Mouse (Mus musculus): ENCODE data around the gene Rims4. TPM values are rescaled to one million over a fixed set of nuclear protein-coding genes. Genes with fewer than 3 reads are reported as not detected.
A peak's percentile ranks its signal among the peaks of the same experiment; 100 is the strongest.

The Rims4 gene
- polyA plus RNA-seq, 1 experiment from 2014 or later: 0.25 TPM

DNA sequence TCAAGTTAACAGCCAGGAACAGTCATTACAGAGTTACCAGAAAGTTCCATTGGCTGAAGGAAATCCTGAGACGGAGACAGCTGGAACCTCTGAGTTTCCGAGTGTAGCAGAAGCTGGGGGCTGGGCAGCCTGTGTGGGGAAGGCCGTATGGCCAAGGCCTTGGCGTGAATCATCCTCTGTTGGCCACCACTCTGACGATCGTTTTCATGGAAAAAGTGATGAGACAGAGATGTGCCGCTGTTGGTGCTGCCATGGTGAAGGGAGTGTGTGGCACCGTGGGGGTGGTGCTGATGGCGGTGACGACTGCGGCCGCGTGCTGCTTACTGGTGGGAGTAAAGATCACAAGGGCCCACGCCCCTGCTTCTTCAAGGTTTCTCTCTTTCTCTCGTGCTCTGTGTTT, 27.7 kb upstream of the Rims4 start:
- TF ChIP-seq CTCF (IDR thresholded peaks at IDR 0.05; ENCODE audit: low read depth): no peak
- Histone ChIP-seq H3K27ac (ENCODE audit: low read depth) (no peak overlapping the region), H3K4me2 (no peak overlapping the region), H3K36me3 (ENCODE audit: insufficient read depth) (no peaks in the 10 kb centered on the region), H3K4me3 (ENCODE audit: low read depth, low read length) (no peak overlapping the region), H3K4me1 (ENCODE audit: insufficient read depth) (no peaks in the 10 kb centered on the region), H3K9me3 (ENCODE audit: low read depth, low read length) (no peaks in the 10 kb centered on the region), H3K9ac (no peak overlapping the region), H3K27me3 (ENCODE audit: insufficient read depth, low read length) (no peaks in the 10 kb centered on the region)
- ATAC-seq (ENCODE audit: insufficient read depth) (no peak), DNase-seq (no peak)
- WGBS: 66% methylated on average over 15 of the region's 15 CpGs

DNA sequence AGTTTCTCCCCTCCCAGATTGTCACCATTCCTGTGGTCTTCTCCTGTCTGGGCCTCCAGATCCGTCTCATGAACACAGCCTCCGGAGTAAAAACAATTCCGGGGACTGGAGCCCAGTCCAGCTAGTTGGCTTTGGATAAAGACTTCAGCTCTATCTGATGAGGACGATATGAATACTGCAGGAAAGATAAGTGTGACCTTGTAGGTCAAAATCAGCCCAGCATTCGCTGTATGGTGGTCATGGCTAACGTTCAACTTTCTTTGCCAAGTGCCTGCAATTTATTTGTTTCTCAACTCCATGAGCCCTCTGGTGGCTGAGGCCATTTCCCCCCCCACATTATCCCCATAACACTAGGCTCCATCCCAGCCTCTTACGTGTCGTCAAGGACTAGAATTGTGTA, 26.0 kb upstream of the Rims4 start:
- Histone ChIP-seq H3K27me3 (ENCODE audit: insufficient read depth, low read length) (no peaks in the 10 kb centered on the region), H3K9me3 (ENCODE audit: low read depth, low read length) (no peaks in the 10 kb centered on the region), H3K9ac (no peak overlapping the region), H3K36me3 (ENCODE audit: insufficient read depth) (no peaks in the 10 kb centered on the region), H3K4me3 (ENCODE audit: low read depth, low read length) (no peak overlapping the region), H3K27ac (ENCODE audit: low read depth) (no peak overlapping the region), H3K4me2 (no peak overlapping the region), H3K4me1 (ENCODE audit: insufficient read depth) (no peaks in the 10 kb centered on the region)
- no peak for ATAC-seq (ENCODE audit: insufficient read depth)
- TF ChIP-seq CTCF (IDR thresholded peaks at IDR 0.05; ENCODE audit: low read depth): peak; percentile 16; the same call in 1 of the 2 replicates
- DNase-seq: peak; percentile 42
- WGBS: 70% methylated on average over 8 of the region's 8 CpGs

DNA sequence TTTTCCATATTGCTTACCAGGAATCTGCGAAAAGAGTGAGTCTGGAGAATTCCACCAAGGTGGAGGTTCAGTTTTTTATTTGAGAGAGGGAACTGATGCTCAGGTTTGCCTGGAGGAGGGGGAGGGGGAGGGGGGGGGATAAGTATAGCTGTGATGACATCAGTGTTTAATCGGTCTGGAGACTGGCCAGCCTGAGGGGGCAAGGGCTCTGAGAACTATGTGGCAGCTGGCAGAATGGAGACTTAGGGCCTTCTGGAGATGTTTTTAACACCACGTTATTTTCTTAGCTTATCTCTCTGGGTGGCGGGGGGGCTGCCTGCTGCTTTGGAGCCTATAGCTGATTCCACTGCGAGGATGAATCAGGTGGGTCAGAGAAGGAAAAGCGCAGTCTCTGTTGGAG, 24.6 kb upstream of the Rims4 start:
- Histone ChIP-seq H3K9me3 (ENCODE audit: low read depth, low read length) (no peaks in the 10 kb centered on the region), H3K4me1 (ENCODE audit: insufficient read depth) (no peaks in the 10 kb centered on the region), H3K36me3 (ENCODE audit: insufficient read depth) (no peaks in the 10 kb centered on the region), H3K4me2 (no peak overlapping the region), H3K27ac (ENCODE audit: low read depth) (no peak overlapping the region), H3K27me3 (ENCODE audit: insufficient read depth, low read length) (no peaks in the 10 kb centered on the region), H3K9ac (no peak overlapping the region), H3K4me3 (ENCODE audit: low read depth, low read length) (no peak overlapping the region)
- no peak for TF ChIP-seq CTCF (IDR thresholded peaks at IDR 0.05; ENCODE audit: low read depth)
- ATAC-seq (ENCODE audit: insufficient read depth) (no peak), DNase-seq (no peak)
- 39% methylated on average over 6 of the region's 6 CpGs for WGBS

DNA sequence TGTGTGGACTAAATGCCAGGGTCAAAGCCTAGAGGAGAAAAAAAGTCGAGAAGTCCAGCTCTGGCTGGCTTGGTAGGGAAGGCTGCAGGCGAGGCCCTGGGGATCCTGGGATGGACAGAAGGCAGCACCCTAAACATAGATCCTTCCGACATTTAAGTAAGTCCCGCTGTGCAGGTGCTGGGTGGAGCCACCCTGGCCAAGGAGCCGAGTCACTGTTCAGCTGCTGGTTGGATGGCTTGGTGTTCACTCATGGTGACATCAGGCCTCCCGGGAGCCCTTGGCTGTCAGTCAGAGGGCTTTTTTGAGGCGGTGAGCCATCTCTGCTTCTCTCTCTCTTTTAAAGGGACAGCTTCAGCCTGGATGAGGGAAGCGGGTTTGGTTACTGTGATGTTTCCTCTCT, 21.0 kb upstream of the Rims4 start:
- TF ChIP-seq CTCF (IDR thresholded peaks at IDR 0.05; ENCODE audit: low read depth): no peak
- Histone ChIP-seq H3K36me3 (ENCODE audit: insufficient read depth) (no peaks in the 10 kb centered on the region), H3K4me1 (ENCODE audit: insufficient read depth) (no peaks in the 10 kb centered on the region), H3K9me3 (ENCODE audit: low read depth, low read length) (no peaks in the 10 kb centered on the region), H3K9ac (no peak overlapping the region), H3K4me3 (ENCODE audit: low read depth, low read length) (no peak overlapping the region), H3K27me3 (ENCODE audit: insufficient read depth, low read length) (no peaks in the 10 kb centered on the region; the same call in 1 of the 2 replicates), H3K4me2 (no peak overlapping the region), H3K27ac (ENCODE audit: low read depth) (no peak overlapping the region)
- DNase-seq: no peak
- ATAC-seq (ENCODE audit: insufficient read depth): no peak
- WGBS: 35% methylated on average over 8 of the region's 8 CpGs

DNA sequence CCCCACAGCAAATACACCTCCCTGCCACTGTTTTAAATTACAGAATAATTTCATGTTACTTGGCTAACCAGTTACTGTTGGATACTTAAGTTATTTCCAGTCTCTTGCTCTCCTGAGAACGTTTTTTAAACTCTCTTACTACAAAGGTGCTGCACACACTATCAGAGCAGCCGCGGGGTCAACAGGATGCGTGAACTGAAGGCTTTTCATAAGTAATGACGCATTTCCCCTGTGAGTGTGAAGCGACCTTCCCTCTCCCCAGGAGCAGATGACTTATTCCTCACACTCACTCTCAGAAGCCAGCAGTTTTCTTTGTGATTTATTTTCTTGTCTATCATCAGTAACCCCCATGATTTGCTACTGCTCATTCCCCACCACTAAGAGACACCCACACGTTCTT, 13.7 kb upstream of the Rims4 start:
- no peak for ATAC-seq (ENCODE audit: insufficient read depth)

DNA sequence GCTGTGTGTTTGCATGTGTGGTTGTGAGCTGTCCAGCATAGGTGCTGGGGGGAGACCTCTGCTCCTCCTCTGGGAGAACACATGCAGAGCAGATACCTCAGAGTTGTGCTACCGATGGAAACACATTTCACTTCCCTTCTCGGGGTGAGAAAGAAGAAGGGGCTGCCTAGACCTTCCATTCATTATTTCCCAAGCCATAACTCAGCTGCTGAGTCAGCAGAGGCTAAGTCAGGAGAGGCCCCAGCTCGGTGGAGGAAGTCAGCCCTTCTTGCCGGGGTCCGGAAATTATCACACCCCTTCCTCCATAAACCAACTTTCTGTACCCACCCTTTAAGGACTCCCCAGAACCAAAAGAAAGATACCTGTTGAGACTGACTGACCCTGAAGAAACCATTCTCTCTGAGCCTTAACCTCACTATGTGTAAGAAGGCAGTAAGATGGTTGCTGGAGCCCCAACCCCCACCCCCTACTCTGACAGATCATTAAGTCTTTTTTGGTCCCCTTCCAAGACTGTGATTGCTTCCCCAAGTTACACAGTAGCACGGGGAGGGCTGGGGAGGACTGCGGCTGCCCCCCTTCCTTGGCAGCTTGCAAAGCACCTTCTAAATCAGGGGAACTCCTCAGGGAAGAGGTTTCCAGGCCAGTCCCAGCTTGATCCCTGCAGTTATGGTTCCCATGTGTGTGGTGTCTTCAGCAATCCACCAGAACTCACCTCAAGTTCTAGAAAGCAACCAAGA, 10.1 kb upstream of the Rims4 start:
- no peaks in the 10 kb centered on the region for H3K36me3 ChIP-seq (ENCODE audit: insufficient read depth)
- no peak for TF ChIP-seq CTCF (IDR thresholded peaks at IDR 0.05; ENCODE audit: low read depth)
- ATAC-seq (ENCODE audit: insufficient read depth): peak; percentile 68
- H3K4me3 ChIP-seq (ENCODE audit: low read depth, low read length): no peak overlapping the region
- no peaks in the 10 kb centered on the region for H3K27me3 ChIP-seq (ENCODE audit: insufficient read depth, low read length)
- H3K4me1 ChIP-seq (ENCODE audit: insufficient read depth): 0 out of 2 replicates have a peak, but pooled peaks cover 3% of the 10 kb centered on the region
- no peak overlapping the region for H3K9ac ChIP-seq
- 32% methylated on average over 7 of the region's 7 CpGs for WGBS
- H3K4me2 ChIP-seq: no peak overlapping the region
- H3K27ac ChIP-seq (ENCODE audit: low read depth): no peak overlapping the region
- H3K9me3 ChIP-seq (ENCODE audit: low read depth, low read length): no peaks in the 10 kb centered on the region
- peak; percentile 68 for DNase-seq

More for the DNA sequence above, 13.7 kb upstream of the Rims4 start:
- H3K4me3 ChIP-seq (ENCODE audit: low read depth, low read length): no peak overlapping the region
- no peak overlapping the region for H3K4me2 ChIP-seq
- H3K9me3 ChIP-seq (ENCODE audit: low read depth, low read length): no peaks in the 10 kb centered on the region
- H3K9ac ChIP-seq: no peak overlapping the region
- DNase-seq: peak; percentile 31
- no peak for TF ChIP-seq CTCF (IDR thresholded peaks at IDR 0.05; ENCODE audit: low read depth)
- H3K4me1 ChIP-seq (ENCODE audit: insufficient read depth): 0 out of 2 replicates have a peak, but pooled peaks cover 3% of the 10 kb centered on the region
- no peak overlapping the region for H3K27ac ChIP-seq (ENCODE audit: low read depth)
- WGBS: 18% methylated on average over 7 of the region's 7 CpGs
- no peaks in the 10 kb centered on the region; the same call in 1 of the 2 replicates for H3K27me3 ChIP-seq (ENCODE audit: insufficient read depth, low read length)
- no peaks in the 10 kb centered on the region for H3K36me3 ChIP-seq (ENCODE audit: insufficient read depth)

DNA sequence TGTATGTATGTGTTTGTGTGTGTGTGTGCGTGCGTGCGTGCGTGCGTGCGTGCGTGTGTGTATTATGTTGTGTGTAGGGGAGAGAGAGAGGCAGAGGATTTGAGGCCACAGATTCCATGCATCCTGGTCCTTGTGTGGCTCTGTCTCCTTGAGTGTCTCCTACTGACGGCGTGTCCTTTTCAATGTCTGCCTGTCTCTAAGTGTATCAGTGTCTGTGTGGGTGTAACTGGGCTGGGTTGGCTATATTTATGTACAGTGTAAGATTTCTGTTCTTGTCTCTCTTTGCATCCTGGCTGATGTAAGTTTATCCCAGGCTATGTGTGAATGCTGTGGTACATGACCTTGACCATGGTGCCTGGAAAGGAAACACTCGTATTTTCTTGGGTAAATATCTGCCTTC, 6.6 kb upstream of the Rims4 start:
- TF ChIP-seq CTCF (IDR thresholded peaks at IDR 0.05; ENCODE audit: low read depth): no peak
- Histone ChIP-seq H3K36me3 (ENCODE audit: insufficient read depth) (no peaks in the 10 kb centered on the region), H3K4me1 (ENCODE audit: insufficient read depth) (0 out of 2 replicates have a peak, but pooled peaks cover 3% of the 10 kb centered on the region), H3K4me3 (ENCODE audit: low read depth, low read length) (no peak overlapping the region), H3K4me2 (no peak overlapping the region), H3K27ac (ENCODE audit: low read depth) (no peak overlapping the region), H3K9ac (no peak overlapping the region), H3K9me3 (ENCODE audit: low read depth, low read length) (no peaks in the 10 kb centered on the region), H3K27me3 (ENCODE audit: insufficient read depth, low read length) (peaks cover 14% of the 10 kb centered on the region)
- ATAC-seq (ENCODE audit: insufficient read depth): no peak
- no peak for DNase-seq
- 89% methylated on average over 10 of the region's 10 CpGs for WGBS

All from lung, embryonic 14.5 days (tissue).